Mouse (Mus musculus): Measurements from ENCODE around the gene Fbxl12.
"Not testable (repeated sequence)": the region's sequence is repeated elsewhere in the genome, so short reads cannot be mapped to it uniquely, and the experiment has no call there.

Gene Fbxl12

DNA sequence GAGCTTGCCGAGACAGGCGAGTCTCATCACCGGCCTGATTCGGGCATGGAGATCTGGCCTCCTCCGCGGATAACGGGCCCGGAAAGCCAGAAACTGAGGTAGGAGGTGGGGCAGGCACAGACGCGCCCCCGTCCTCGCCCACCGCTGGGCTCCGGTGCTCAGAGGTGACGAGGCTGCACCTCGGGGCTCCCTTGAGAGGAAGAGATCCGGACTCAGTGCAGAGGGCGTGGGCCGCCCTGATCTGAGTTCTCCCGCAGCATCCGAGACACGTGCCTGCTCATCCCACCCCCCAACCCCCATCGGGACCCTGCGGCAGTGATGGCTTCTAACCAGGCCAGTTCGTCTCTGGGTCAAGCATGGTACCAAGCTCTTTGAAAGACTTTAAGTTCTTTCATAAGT, 7.7 kb upstream of the Fbxl12 start:
- DNase-seq (ENCODE audit: inconsistent ontology term): no peak

DNA sequence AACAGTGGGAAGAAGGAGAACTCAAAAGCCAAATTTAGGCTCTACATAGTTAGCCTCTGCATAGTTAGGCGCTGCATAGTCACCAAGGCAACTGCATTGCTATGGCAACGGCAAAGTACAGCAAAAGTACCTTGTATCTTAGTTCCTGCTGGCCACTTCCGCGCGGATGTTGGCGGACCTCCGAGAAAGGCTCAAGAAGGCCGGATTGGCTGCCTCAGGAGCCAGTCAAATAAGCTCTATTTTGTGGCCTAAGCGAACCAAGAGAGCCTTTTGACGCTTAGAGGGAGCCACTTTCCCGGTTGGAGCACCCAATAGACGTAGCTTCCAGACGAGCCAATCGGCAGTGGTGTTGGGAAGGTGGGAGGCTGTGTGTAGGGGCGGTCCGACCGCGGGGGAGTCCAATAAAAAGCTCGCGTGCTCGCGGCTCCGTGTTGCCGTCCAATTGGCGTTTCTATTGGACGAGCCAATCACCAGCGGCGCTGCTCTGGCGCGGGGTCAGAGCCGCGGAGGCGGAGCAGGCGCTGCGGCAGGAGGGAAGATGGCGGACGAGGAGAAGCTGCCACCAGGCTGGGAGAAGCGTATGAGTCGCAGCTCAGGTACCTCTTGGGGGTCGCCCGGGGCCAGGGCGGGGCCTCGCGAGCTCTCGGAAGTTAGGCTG, 7.2 kb upstream of the Fbxl12 start, which contains the start of gene Pin1:
TSS of gene Pin1 (plus strand) at position 494 of the 658 bp plus-strand sequence.
- peak; percentile 100 for DNase-seq (ENCODE audit: inconsistent ontology term)

DNA sequence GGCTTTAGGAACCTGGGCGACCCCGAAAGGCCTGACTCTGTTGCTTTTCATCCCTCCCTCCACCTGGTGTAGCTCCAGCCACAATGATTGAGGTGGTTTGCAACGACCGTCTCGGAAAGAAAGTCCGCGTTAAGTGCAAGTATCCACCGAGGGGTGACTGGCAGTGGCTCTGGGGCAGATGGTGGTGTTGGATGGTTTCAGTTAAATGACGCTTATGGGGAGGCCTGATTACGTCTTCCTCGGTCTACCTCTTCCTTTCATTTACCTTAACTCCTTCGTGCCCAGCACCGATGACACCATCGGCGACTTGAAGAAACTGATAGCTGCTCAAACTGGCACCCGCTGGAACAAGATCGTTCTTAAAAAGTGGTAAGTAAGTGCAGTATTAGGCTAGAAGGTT, 554 bp upstream of the Fbxl12 start:
- peak; percentile 35 for DNase-seq (ENCODE audit: inconsistent ontology term)

GRCm38 (mm10) chr9:20643781-20644180, 786 bp downstream of the Fbxl12 start:
- DNase-seq (ENCODE audit: inconsistent ontology term): no peak

DNA sequence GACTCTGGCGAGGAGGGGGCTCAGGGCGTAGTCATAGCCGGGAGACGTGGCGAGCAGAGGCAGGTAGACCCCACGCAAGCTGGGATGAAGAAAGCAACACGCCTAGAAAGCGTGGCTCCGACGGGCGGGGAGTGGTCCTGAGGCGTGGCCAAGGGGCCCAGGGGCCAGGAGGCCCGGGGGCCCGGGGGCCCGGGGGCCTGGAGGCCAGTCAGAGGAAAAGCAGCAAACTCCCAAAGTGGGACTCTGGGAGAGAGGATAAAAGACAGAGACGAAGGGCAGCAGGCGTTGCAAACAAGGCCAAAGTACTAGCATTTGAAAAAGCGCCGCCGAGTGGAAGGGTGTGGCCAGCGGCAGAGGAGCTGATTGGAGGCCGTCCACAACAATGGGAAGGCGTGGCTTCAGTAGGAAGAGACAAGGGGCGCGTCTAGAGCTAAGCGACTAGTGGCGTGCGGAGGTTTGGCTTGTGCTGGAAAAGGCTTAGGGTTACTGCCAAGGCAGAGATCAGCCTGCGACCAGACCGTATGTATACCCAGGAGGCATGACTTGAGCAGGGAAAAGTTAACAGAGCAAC, 1.6 kb downstream of the Fbxl12 start:
- peak; percentile 86 for DNase-seq (ENCODE audit: inconsistent ontology term)

GRCm38 (mm10) chr9:20642101-20642895, 2.3 kb downstream of the Fbxl12 start, which contains the start of gene Ubl5:
TSS of gene Ubl5 (plus strand) at chr9:20642878.
- peak; percentile 98 for DNase-seq (ENCODE audit: inconsistent ontology term)

- DNase-seq (ENCODE audit: inconsistent ontology term): no peak
These were observed 3.1 kb downstream of the Fbxl12 start for GRCm38 (mm10) chr9:20641501-20641900.

- no peak for DNase-seq (ENCODE audit: inconsistent ontology term)
These were observed 5.1 kb downstream of the Fbxl12 start for GRCm38 (mm10) chr9:20639486-20639885.

DNA sequence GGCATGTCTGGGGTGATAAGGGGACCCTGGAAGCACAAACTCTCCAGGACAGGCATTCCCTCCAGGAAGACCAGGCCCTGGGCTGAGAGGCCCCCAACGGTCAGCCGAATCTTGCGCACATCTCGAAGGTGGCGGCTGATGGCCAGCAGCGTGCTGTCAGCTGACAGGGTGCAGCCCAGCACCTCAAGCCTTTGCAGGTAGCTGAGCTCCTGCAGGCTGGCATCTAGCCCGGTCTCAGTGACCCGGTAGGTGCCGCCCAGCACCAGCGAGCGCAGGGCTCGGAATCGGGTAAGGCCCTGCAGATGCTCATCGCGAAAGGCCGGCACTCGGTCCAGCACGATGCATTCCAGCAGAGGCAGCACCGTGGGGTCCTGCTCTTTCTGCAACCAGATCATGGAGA, 6.0 kb downstream of the Fbxl12 start:
- DNase-seq (ENCODE audit: inconsistent ontology term): no peak

DNA sequence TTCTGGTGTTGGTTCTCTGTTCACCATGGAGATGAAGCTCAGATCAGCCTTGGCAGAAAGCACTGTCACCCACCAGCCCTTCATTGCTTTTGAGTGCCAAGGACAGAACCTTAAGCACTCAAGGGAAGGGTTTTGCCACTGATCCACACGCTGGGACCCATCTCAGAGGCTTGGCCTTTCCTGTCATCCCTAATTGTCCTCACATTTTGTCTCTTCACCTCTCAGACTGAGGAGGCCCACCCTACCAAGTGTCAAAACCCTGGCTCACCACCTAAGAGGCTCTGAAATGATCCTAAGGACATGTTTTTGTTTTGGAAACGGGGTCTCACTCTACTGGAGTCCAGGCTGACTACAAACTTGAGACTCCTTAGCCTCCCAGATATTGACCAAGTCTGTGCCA, 7.8 kb downstream of the Fbxl12 start:
- no peak for DNase-seq (ENCODE audit: inconsistent ontology term)

GRCm38 (mm10) chr9:20636256-20636655, 8.3 kb downstream of the Fbxl12 start:
- no peak for DNase-seq (ENCODE audit: inconsistent ontology term)

DNA sequence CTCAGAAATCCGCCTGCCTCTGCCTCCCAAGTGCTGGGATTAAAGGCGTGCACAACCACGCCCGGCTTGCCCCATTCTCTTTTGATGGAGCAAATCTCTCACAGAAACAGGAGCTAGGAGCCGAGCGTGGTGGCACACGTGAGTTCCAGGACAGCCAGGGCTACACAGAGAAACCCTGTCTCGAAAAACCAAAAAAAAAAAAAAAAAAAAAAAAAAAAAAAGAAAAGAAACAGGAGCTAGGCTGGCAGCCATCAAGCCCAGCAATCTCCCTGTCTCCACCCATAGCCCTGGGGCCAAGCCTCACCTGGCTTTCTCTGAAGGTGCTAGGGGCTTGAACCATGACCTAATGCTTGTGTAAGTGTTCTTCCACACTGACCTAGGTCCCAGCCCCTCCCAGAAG, 8.9 kb downstream of the Fbxl12 start:
- DNase-seq (ENCODE audit: inconsistent ontology term): not testable (repeated sequence)

DNA sequence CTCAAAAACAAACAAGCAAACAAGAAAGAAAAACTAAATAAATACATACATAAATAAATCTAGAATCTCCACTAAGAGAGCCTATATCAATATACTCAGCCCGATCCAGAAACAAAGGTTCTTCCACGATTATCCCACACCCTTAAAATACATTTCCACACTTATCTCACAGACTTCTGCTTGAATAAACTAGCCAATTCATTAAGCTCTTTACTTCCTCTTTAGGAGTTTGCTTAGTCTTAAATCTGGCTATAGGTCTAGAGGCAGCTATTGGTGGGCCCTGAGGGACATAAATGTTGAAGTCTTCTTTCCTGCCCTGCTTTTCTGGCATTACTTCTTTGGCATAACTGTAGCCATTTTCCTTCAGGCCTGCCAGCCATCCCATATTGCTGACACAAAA, 13.2 kb downstream of the Fbxl12 start:
- no peak for DNase-seq (ENCODE audit: inconsistent ontology term)

- DNase-seq (ENCODE audit: inconsistent ontology term): peak; percentile 42
These were observed 27.9 kb downstream of the Fbxl12 start for GRCm38 (mm10) chr9:20616685-20617084.

GRCm38 (mm10) chr9:20611976-20612375, 32.6 kb downstream of the Fbxl12 start:
- DNase-seq (ENCODE audit: inconsistent ontology term): no peak

DNA sequence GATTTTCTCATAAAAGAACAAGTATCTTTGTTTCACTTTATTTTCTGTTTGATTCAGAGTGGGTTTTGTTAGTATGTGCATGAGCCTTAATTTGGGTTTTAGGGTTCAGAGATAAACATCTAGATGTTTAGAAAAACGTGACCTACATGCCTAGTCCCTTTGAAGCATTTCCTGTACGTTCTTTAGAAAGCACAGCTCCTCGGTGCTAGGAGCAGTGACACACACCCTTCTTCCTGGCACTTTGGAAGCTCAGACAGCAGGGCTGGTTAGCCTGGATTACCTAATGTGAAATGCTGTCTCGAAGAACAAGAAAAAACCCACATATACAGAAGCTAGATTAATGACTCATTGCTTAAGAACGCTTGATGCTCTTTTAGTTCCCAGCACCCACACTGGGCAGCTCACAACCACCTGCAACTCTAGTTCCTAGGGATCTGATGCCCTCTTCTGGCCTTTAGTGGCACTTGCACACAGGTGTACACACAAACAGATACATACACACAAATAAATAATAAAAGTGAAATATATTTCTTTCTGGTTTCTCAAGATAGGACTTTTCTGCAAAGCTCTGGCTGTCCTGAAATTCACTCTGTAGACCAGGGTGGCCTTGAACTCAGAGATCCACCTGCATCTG, 34.6 kb downstream of the Fbxl12 start:
- DNase-seq (ENCODE audit: inconsistent ontology term): no peak

DNA sequence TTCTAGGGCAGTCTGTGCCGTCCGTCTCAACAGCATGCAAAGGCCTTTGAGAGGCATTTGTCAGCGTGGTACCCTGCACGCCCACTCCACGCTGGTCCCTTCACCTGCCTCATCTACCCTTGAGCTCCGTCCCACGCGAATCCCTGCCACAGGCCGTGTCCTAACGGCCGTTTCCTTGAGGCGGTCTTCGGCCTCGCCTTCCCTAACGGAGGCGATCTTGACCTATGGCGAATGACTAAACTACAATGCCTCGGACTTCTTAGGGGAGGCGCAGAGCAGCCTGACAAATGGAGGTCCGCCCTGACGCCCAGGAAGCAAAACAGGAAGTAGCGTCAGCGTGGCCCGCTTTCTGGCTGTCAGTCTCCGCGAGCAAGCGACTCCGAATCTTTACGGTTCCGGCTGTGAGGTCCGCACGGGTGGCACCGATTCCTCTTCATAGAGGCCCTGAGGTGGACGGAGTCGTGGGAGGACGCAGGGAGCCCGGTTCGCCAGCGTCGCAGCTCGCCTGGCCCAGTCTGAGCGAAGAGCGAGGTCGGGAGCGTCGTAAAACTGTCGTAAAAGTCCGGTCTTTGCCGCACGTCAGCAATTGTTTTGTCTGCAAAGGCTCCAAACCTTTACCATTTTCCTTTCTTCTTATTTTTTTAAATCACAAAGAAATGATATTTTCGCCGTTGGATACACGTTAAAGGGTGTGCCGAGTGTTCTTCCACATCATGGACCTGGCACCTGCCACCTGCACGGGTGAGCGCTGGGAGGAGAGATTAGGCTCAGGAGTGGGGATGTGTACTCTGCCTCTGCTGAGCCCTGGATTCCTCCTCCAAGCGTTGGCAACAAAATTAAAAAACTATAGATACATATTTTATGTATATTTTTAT, 37.2 kb downstream of the Fbxl12 start:
- peak; percentile 97 for DNase-seq (ENCODE audit: inconsistent ontology term)

DNA sequence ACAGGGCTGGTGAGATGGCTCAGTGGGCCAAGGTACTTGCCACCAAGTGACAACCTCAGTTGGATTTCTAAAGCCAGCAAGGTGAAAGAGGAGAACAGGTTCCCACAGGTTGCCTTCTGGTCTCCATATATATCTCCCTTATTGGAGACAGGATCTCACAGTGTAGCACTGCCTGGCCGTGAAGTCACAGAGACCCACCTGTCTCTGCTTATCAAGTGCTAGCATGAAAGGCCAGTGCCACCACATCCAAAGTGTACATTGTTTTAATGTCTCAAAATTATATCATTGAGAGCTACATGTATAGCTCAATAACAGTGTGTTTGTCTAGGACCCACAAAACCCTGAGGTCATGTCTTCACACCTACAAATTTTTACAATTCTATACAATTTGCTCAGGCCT, 38.3 kb downstream of the Fbxl12 start:
- DNase-seq (ENCODE audit: inconsistent ontology term): no peak

DNA sequence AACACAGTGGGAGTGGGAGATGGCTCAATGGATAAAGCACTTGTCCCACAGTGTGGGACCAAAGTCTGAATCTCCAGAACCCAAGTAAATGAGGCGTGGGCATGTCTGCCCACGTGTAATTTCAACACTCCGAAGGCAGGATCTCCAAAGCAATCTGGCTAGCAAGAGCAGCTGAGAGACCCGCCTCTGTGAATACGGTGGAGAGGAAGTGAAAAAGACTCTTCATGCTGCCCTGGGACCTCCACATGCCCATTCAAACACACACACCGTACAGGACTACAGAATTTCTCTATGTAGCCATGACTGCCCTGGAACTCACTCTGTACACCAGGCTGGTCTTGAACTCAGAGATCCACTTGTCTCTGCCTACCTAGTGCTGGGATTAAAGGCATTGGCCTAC, 43.3 kb downstream of the Fbxl12 start:
- no peak for DNase-seq (ENCODE audit: inconsistent ontology term)

DNA sequence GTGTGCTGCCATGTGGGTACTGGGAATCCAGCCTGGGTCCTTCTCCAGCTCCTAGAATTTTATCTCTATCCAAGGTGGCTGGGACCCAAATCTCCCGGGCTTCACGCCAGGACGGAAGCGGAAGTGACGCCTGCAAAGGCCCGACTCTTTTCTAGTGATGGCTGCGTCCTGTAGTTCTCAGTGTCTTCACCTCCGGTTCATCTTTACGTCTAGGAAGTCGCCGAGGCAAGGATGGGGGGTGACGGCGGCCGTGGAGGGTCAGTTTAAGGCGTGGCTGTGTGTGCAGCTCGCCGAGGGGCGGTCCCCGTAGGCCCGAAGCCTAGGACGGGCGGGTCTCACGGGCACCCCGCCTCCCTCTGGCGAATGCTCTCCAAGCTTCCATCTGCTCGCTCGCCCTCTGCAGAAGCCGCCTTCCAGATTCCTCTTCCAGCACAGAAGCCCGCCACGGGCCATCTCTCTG, 63.4 kb downstream of the Fbxl12 start, which contains the start of gene Zfp846:
TSS of gene Zfp846 (plus strand) at position 117 of the 460 bp plus-strand sequence.
- peak; percentile 99 for DNase-seq (ENCODE audit: inconsistent ontology term)

DNA sequence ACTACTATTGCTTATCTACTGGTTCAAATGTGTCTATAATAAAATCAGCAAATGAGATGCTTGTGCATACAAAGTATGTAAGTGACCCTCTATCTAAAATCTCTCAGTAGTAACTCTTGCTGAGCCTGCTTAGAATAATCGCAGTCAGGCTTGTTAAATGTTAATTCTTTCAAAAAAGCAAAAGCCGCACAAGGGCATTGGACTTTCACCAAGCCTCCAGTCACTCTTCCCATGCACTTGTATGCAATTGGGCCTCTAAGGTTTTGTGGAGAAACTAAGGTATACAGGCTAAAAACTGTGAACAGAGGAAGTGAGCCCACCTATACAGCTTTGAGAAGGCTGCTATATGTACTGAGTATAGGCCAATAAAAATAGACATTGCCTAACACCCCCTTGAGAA, 68.0 kb downstream of the Fbxl12 start:
- DNase-seq (ENCODE audit: inconsistent ontology term): no peak
